Mouse (Mus musculus) testis, adult 2 months (tissue): Measurements from ENCODE around the gene Plekha7.

Source experiments
- CTCF ChIP-seq: fragments of 200-500 bp; IDR thresholded peaks from 2 replicates; pipeline ENCODE4 v1.5.1; 2012; ENCODE audit warnings: low read depth, mild to moderate bottlenecking, inconsistent platforms, low read length, moderate library complexity; ENCODE audit not compliant: control insufficient read depth, insufficient read depth, insufficient replicate concordance
- POLR2A ChIP-seq: fragments of 200-500 bp; IDR thresholded peaks from 2 replicates; pipeline ENCODE4 v1.6.1; 2012; ENCODE audit warnings: low read depth, mild to moderate bottlenecking, inconsistent platforms, low read length, moderate library complexity; ENCODE audit not compliant: control insufficient read depth

GRCm38 (mm10) chr7:116132078-116132477 lies 176.1 kb downstream of the Plekha7 start:
- TF ChIP-seq CTCF (peak; percentile 91; the same call in 1 of the 2 replicates), POLR2A (no peak)
